Mouse (Mus musculus): ENCODE measurements around the gene Fut1.
"Not testable (repeated sequence)": the region's sequence is repeated elsewhere in the genome, so short reads cannot be mapped to it uniquely, and the experiment has no call there.

The Fut1 gene

DNA sequence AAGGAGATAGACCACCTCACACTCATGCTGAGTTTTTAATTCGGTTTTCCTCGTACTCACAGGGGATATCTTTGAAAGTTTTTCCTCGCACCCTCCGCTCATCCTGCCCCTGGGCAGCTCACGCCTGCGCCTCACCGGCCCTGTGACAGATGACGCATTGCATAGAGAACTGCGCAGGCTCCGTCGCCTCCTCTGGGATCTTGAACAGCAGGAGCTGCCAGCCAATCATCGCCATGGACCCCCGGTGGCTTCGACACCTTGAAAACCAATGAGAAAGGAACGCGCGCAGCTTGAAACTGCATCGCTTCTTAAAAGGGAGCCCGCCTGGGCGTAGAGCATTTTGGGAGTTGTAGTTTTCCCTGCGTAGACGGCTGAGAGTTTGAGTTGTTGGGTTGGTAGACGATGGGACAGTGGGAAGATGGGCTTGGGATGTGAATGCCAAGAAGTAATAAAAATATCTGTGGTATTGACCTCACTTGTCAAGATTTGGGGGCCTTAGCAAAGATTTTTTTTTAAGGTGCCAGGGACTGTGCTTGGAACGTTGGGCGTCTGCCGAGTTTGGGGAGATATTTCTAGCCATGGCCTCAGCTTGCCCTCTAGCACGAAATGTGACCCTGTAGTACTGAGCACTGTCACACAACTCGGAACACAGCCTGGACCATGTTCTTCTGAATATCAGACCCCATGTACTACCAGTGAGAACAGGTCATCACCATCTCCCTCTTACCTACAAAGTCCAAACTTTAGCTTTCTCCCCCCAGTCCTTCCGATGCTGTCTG, 21.7 kb downstream of the Fut1 start:
- no peak for DNase-seq (ENCODE audit: low spot score)

- DNase-seq (ENCODE audit: low spot score): no peak
These were observed 22.5 kb downstream of the Fut1 start, which contains the start of gene Mamstr for GRCm38 (mm10) chr7:45639561-45640027. TSS of gene Mamstr (plus strand) at chr7:45639977.

GRCm38 (mm10) chr7:45640191-45640957, 23.3 kb downstream of the Fut1 start:
- DNase-seq (ENCODE audit: low spot score): no peak

DNA sequence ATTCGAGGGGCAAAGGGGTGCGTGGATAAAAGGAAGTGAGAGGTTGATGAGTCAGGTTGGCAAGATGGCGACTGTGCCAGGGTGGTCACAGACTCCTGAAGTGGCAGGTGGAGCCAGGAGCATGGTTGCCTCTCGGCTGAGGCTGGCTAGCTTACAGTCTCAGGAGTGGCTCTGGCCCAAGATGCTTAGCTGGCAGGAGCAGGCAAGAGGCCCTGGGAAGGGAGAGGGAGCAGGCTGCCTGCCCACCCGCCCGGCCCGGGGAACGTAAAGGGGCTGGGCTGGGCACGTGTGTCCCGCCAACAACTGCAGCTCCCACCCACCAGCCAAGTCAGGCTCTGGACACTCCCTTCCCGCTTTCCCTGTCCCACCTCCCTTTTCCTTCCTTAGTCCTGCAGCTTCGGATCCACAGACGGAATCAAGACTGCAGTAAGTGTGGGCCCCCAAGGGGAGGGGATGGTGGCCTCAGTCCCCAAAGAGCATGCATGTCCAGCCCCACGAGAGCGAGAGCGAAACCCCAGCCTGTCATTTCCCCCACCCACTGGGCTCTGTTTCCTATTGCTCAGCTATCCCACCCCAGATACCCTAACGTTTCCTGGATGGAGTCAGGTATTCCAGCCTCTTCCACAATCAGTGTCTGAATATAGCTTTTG, 24.4 kb downstream of the Fut1 start:
- no peak for DNase-seq (ENCODE audit: low spot score)

DNA sequence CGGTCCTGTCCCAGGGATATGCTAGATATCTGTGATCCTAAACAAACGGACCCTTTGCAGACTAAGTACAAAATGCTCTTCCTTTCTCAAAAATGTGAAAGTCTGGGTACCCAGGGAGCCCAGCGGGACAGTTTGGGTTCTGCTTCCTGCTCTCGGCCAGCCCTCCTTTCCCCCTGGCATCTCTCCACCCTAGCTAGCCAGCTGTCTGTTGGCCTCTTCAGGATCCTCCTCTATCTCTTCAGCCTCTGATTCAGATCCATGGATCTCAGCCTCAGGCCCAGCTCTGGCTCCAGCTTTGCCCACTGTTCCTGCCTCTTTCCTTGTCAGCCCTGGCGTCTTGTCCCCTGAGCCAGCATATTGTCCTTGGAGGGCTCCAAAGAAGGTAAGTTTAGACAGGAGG, 25.0 kb downstream of the Fut1 start:
- DNase-seq (ENCODE audit: low spot score): no peak

- no peak for DNase-seq (ENCODE audit: low spot score)
These were observed 25.6 kb downstream of the Fut1 start for GRCm38 (mm10) chr7:45642503-45643255.

DNA sequence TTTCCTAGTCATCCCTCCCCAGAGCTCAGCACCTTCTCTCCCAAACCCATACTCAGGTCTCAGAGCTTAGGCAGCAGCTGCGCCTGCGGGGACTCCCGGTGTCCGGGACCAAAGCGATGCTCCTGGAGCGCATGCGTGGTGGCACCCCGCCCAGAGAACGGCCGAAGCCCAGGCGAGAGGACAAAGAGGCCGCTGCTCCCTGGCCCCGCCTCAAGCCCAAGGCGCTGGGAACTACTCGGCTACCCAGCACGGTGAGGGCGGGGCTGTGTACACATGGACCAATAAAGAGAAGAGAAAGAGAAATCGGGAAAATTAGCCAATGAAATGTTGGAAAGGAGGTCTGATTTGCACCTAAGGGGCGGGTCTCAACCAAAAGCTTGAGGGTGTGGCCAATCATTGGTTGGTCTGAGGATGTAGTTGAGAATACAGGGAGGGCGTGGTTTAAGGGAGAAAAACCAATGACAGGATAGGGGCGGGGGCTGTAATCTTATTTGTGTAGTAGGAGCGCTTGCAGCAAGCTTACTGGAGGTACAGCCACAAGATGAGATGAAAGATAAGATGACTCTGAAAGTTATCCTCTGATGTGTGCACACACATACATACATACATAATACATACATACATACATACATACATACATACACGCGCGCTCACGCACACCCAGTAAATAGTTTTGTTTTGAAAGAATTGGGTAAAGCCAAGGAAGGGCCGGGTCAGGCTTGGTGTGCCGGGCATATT, 26.5 kb downstream of the Fut1 start:
- DNase-seq (ENCODE audit: low spot score): peak; percentile 88

DNA sequence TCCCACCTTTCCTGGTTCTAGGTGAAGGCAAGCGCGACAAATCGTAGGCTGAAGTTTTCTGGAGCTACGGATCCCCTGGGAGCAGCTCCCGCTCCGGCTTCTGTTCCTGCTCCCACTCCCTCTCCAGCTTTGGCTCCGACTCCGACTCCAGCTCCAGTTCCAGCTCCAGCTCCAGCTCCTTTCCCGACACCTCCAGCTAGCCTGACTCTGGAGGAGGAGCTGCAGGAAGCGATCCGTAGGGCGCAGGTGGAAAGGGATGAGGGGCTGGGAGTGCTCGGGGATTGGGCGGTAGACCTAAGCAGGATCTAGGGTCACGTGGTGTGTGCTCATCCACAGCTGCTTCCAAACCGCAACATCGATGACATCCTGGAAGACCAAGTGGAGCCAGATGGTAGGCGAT, 27.1 kb downstream of the Fut1 start:
- DNase-seq (ENCODE audit: low spot score): no peak

DNA sequence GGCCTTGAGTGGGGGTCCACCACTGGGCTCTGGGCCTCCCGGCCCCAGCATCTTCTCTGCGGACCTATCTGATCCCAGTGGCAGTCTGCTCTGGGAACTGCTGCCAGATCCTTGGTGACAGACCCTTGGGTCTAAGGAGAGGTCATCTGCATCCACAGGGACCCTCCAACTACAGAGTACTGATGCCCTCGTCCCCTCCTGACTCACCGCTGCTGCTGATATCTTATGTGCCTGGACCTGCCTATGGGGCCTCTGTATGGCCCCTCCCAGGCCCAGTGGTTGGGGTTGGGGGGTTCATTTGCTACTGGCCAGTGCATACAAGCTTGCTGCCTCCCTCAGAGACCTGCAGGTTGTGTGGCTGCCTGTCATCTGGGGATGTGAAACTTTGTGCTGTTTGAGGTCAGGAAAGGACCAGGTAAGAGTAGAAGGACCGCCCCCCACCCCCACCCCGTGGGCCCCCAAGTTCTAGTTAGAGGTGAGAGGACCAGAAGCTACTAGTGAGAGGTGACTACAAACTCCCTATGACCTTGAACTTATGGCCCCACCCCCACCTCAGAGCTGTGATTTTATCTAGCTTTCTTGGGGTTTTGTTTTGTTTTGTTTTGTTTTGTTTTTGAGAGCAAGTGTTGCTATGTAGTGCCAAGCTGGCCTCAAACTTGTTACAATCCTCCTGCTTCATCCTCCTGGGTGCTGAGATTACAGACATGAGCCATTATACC, 27.9 kb downstream of the Fut1 start:
- no peak for DNase-seq (ENCODE audit: low spot score)

GRCm38 (mm10) chr7:45645591-45645971, 28.5 kb downstream of the Fut1 start:
- DNase-seq (ENCODE audit: low spot score): no peak

DNA sequence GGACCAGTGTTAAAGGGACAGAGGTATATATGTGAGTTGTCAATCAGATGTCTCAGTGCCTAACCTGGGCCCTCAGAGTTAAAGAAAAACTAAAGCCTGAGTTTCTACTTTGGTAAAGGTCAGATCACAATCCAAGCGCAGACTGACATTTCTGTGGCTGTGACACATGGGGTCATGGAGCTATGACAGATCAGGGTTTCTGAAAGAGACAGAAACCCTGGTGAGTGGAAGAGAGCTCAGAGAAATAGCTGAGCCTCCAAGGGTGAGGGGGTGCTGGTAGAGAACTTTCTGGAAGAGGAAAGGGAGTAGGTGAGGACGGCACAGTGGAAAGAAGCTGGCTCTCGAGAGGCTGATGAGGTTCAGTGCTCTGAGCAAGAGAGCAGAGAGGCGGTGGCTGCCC, 29.6 kb downstream of the Fut1 start:
- DNase-seq (ENCODE audit: low spot score): no peak

- no peak for DNase-seq (ENCODE audit: low spot score)
These were observed 32.3 kb downstream of the Fut1 start for GRCm38 (mm10) chr7:45649351-45649750.

- DNase-seq (ENCODE audit: low spot score): not testable (repeated sequence)
These were observed 33.4 kb downstream of the Fut1 start for GRCm38 (mm10) chr7:45650484-45650883.

DNA sequence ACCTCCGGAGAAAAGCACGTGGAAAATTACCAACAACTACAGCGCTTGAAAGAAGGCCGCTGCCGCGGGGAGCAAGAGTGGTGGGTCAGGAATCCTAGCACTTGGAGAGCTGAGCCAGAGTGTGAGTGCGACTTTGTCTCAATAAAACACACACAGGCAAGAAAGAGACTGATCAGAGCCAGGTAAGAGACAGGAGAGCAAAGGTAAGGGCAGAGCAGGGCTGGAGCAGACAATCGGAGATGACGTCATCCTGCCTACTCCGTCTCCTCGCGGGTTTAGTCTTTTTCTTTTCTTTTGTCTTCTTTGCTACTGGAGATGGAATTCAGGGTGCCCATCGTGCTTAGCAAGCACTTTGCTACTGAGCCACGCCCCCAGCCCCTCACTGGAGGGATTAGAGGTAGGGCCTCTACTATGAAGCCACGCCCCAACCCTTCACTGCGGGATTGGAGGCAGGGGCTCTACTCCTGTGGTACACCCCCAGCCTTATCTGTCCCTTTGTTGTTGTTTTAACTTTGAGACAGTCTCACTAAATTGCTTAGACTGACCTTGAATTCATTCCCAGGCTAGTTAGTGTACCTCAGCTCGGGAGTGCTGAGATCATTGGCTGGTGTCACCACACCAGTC, 37.4 kb downstream of the Fut1 start:
- no peak for DNase-seq (ENCODE audit: low spot score)

- no peak for DNase-seq (ENCODE audit: low spot score)
These were observed 43.8 kb downstream of the Fut1 start for GRCm38 (mm10) chr7:45660746-45661478.

DNA sequence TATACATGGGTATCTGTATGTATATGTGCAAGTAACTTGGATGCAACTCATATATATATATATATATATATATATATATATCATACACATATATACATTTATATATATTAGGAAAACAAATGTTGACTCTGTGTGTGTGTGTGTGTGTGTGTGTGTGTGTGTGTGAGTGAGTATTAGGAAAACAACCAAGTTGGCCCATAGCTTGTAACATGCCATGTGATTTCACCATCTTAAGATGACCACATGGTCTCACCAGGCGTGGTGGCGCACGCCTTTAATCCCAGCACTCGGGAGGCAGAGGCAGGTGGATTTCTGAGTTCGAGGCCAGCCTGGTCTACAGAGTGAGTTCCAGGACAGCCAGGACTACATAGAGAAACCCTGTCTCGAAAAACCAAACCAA, 44.6 kb downstream of the Fut1 start:
- DNase-seq (ENCODE audit: low spot score): not testable (repeated sequence)

- no peak for DNase-seq (ENCODE audit: low spot score)
These were observed 48.4 kb downstream of the Fut1 start for GRCm38 (mm10) chr7:45665303-45666138.

GRCm38 (mm10) chr7:45666161-45666560, 49.1 kb downstream of the Fut1 start, which contains the start of gene Fut2:
TSS of gene Fut2 (minus strand) at chr7:45666394.
- no peak for DNase-seq (ENCODE audit: low spot score)

All from T-cell, adult 2 months (primary cell).